16 mouse cellular contexts compared by ENCODE assay signal in genomic region chr6:67631617-67632016, GRCm38 (mm10).
DNase-seq lines count a peak whose midpoint lies in the region; ATAC-seq and TF ChIP-seq lines count a peak whose summit lies in the region.
"Had no signal": no experiment of that assay in that cellular context is flagged by ENCODE, and none has a peak within 500 bp of the region (broad histone marks: within the 10 kb centered on the region; RNA-seq: fewer than 3 reads in every experiment).

No protein-coding gene starts in this region.

- H3K36me3 ChIP-seq in lung, embryonic 14.5 days (ENCODE audit: insufficient read depth) = no peaks in the 10 kb centered on the region
- H3K36me3 ChIP-seq in splenic B cell, adult 2 months (ENCODE audit: control insufficient read depth, insufficient read depth, low read length, poor library complexity, severe bottlenecking) = no peaks in the 10 kb centered on the region
- H3K36me3 ChIP-seq: forebrain, embryonic 10.5 days; heart, embryonic 13.5 days; hindbrain, embryonic 15.5 days; limb, embryonic 12.5 days had no signal

- no peak for DNase-seq in frontal cortex, postnatal 25 days (ENCODE audit: low spot score in 2 of 2)
- peak; percentile 11 for DNase-seq in lung, embryonic 14.5 days
- no peak for DNase-seq in lung, adult 18-20 months
- peak; percentile 18 for DNase-seq in ZHBTc4 (ENCODE audit: low read depth, low spot score)
- peak; percentile 26 for DNase-seq in splenic B cell, adult 2 months (ENCODE audit: low read depth, low spot score)
- DNase-seq in gastrocnemius, postnatal 36 days = no peak
- DNase-seq: adrenal gland, postnatal 10 days; kidney, postnatal 14 days; liver, postnatal 0 days had no signal

- peak; percentile 64 for ATAC-seq in frontal cortex, adult (ENCODE audit: low TSS enrichment)
- no peak for ATAC-seq in lung, embryonic 14.5 days (ENCODE audit: insufficient read depth)
- ATAC-seq: liver, postnatal 0 days had no signal

- H3K4me2 ChIP-seq in lung, embryonic 14.5 days = no peak overlapping the region
- H3K4me2 ChIP-seq: heart, embryonic 13.5 days; hindbrain, embryonic 15.5 days; limb, embryonic 12.5 days had no signal

- no peaks in the 10 kb centered on the region for H3K9me3 ChIP-seq in lung, embryonic 14.5 days (ENCODE audit: low read depth, low read length)
- H3K9me3 ChIP-seq: forebrain, embryonic 10.5 days; heart, embryonic 13.5 days; hindbrain, embryonic 15.5 days; limb, embryonic 12.5 days had no signal

- no peaks in the 10 kb centered on the region for H3K4me1 ChIP-seq in lung, embryonic 14.5 days (ENCODE audit: insufficient read depth)
- H3K4me1 ChIP-seq: forebrain, embryonic 10.5 days; heart, embryonic 13.5 days; hindbrain, embryonic 15.5 days; limb, embryonic 12.5 days; megakaryocyte, embryonic 14.5 days had no signal

- no peak overlapping the region for H3K4me3 ChIP-seq in lung, embryonic 14.5 days (ENCODE audit: low read depth, low read length)
- H3K4me3 ChIP-seq: forebrain, embryonic 10.5 days; heart, embryonic 13.5 days; hindbrain, embryonic 15.5 days; limb, embryonic 12.5 days; megakaryocyte, embryonic 14.5 days; myocyte had no signal

- H3K9ac ChIP-seq in lung, embryonic 14.5 days = no peak overlapping the region
- H3K9ac ChIP-seq: heart, embryonic 13.5 days; hindbrain, embryonic 15.5 days; limb, embryonic 12.5 days; liver, postnatal 0 days had no signal

- H3K27ac ChIP-seq in lung, embryonic 14.5 days (ENCODE audit: low read depth) = no peak overlapping the region
- H3K27ac ChIP-seq: forebrain, embryonic 10.5 days; heart, embryonic 13.5 days; hindbrain, embryonic 15.5 days; limb, embryonic 12.5 days had no signal

- H3K27me3 ChIP-seq in lung, embryonic 14.5 days (ENCODE audit: insufficient read depth, low read length) = no peaks in the 10 kb centered on the region
- no peaks in the 10 kb centered on the region for H3K27me3 ChIP-seq in splenic B cell, adult 2 months (ENCODE audit: control insufficient read depth, insufficient read depth, low read length, poor library complexity, severe bottlenecking)
- H3K27me3 ChIP-seq: heart, embryonic 13.5 days; hindbrain, embryonic 15.5 days; limb, embryonic 12.5 days; megakaryocyte, embryonic 14.5 days had no signal

- intact Hi-C loops in gastrocnemius, postnatal 36 days (cut with DNase I) = no loop called here

- peak; percentile 27; the same call in 1 of the 2 replicates for TF ChIP-seq CTCF in lung, embryonic 14.5 days (IDR thresholded peaks at IDR 0.05; ENCODE audit: low read depth)

Comparison
In these comparisons a context has a peak if more than half of its experiments do, and no peak if none do; other contexts are left out.
1. DNase-seq: peak in lung, embryonic 14.5 days (single experiment), ZHBTc4 (single experiment) and splenic B cell, adult 2 months (single experiment); none in frontal cortex, postnatal 25 days (0 of 2), lung, adult 18-20 months (0 of 2) and gastrocnemius, postnatal 36 days (0 of 2).